Mouse (Mus musculus) heart, adult 2 months (tissue): ENCODE data around the gene Aldh1l2.

Experiments
- CTCF ChIP-seq: fragments of 200-600 bp; IDR thresholded peaks from 2 replicates; pipeline ENCODE4 v1.8.1; 2022; ENCODE audit warnings: antibody characterized with exemption, mild to moderate bottlenecking, moderate library complexity
- EP300 ChIP-seq: fragments of 200-500 bp; IDR thresholded peaks from 2 replicates; pipeline ENCODE4 v1.6.1; 2011; ENCODE audit warnings: low read depth, low read length, control low read depth; ENCODE audit not compliant: insufficient read depth
- POLR2A ChIP-seq: fragments of 200-500 bp; IDR thresholded peaks from 2 replicates; pipeline ENCODE4 v1.6.1; 2011; ENCODE audit warnings: mild to moderate bottlenecking, low read depth, low read length, control low read depth; ENCODE audit not compliant: insufficient read depth

GRCm38 (mm10) chr10:83490506-83490905 lies 43.4 kb downstream of the Aldh1l2 start:
- TF ChIP-seq CTCF (no peak), EP300 (no peak), POLR2A (no peak)
